ENCODE assay signal across 8 mouse cellular contexts in genomic region chr7:39655709-39656397, GRCm38 (mm10).
DNase-seq lines count a peak whose midpoint lies in the region; ATAC-seq lines count a peak whose summit lies in the region.

No protein-coding gene starts in this region.

- H3K27ac ChIP-seq in limb, embryonic 11.5 days (replicated peaks; ENCODE audit: low read depth, low read length) = no peak overlapping the region
- peak overlapping the region; percentile 81 for H3K27ac ChIP-seq in neural tube, embryonic 15.5 days (replicated peaks)

- peak overlapping the region; percentile 46 for H3K9ac ChIP-seq in limb, embryonic 11.5 days (ENCODE audit: low read length)
- H3K9ac ChIP-seq in neural tube, embryonic 15.5 days (replicated peaks) = peak overlapping the region; percentile 59

- peak overlapping the region; percentile 41 for H3K4me2 ChIP-seq in limb, embryonic 11.5 days (ENCODE audit: low read depth, severe bottlenecking)
- H3K4me2 ChIP-seq in neural tube, embryonic 15.5 days = peak overlapping the region; percentile 62

- intact Hi-C loops in left cerebral cortex, postnatal 14 days (cut with DNase I) = no loop called here

- no peak for DNase-seq in cerebellum, adult 11-12 months
- peak; percentile 12 for DNase-seq in thymus, postnatal 14 days
- DNase-seq in thymus, postnatal 10 days (ENCODE audit: low spot score in 2 of 2) = no peak
- DNase-seq in limb, embryonic 11.5 days (ENCODE audit: low spot score) = peak; percentile 26
- DNase-seq in gastrocnemius, adult 8-10 months (ENCODE audit: low spot score in 2 of 2) = no peak
- no peak for DNase-seq in left cerebral cortex, postnatal 14 days (ENCODE audit: low spot score in 2 of 2)

- no peaks in the 10 kb centered on the region for H3K27me3 ChIP-seq in limb, embryonic 11.5 days (ENCODE audit: control insufficient read depth, insufficient read depth, low read length)
- H3K27me3 ChIP-seq in neural tube, embryonic 15.5 days (replicated peaks) = no peaks in the 10 kb centered on the region

- no peaks in the 10 kb centered on the region for H3K36me3 ChIP-seq in limb, embryonic 11.5 days (ENCODE audit: control insufficient read depth, insufficient read depth, low read length)
- no peaks in the 10 kb centered on the region for H3K36me3 ChIP-seq in neural tube, embryonic 15.5 days

- peak overlapping the region; percentile 39 for H3K4me3 ChIP-seq in limb, embryonic 11.5 days (ENCODE audit: low read depth, low read length)
- H3K4me3 ChIP-seq in neural tube, embryonic 15.5 days (replicated peaks) = peak overlapping the region; percentile 48

- 0 out of 2 replicates have a peak, but pooled peaks have one; percentile 66 for ATAC-seq in cerebellum, adult (ENCODE audit: insufficient number of reproducible peaks, low FRiP score, low TSS enrichment)
- ATAC-seq in limb, embryonic 11.5 days (ENCODE audit: insufficient number of reproducible peaks, low FRiP score, low TSS enrichment, low read depth) = no peak
- peak; percentile 74 for ATAC-seq in neural tube, embryonic 15.5 days (ENCODE audit: low FRiP score)

- no peaks in the 10 kb centered on the region for H3K9me3 ChIP-seq in limb, embryonic 11.5 days (ENCODE audit: control insufficient read depth, low read length)
- H3K9me3 ChIP-seq in neural tube, embryonic 15.5 days (replicated peaks) = no peaks in the 10 kb centered on the region

- 40% methylated on average over 13 of the region's 13 CpGs for WGBS in limb, embryonic 11.5 days
- WGBS in neural tube, embryonic 15.5 days = 37% methylated on average over 13 of the region's 13 CpGs

- H3K4me1 ChIP-seq in limb, embryonic 11.5 days (ENCODE audit: control insufficient read depth, insufficient read depth, low read length) = no peaks in the 10 kb centered on the region
- peaks cover 9% of the 10 kb centered on the region for H3K4me1 ChIP-seq in neural tube, embryonic 15.5 days

Comparison
In these comparisons a context has a peak if more than half of its experiments do, and no peak if none do; other contexts are left out.
1. DNase-seq: peak in thymus, postnatal 14 days (single experiment) and limb, embryonic 11.5 days (single experiment); none in cerebellum, adult 11-12 months (single experiment), thymus, postnatal 10 days (0 of 2), gastrocnemius, adult 8-10 months (0 of 2) and left cerebral cortex, postnatal 14 days (0 of 2).